Mouse (Mus musculus) heart, embryonic 11.5 days (tissue): Measurements from ENCODE around the gene Ppm1a. TPM values are rescaled to one million over a fixed set of nuclear protein-coding genes. Genes with fewer than 3 reads are reported as not detected.
"Not testable (repeated sequence)": the region's sequence is repeated elsewhere in the genome, so short reads cannot be mapped to it uniquely, and the experiment has no call there.

Source experiments
- ATAC-seq: fragments of 200-750 bp; cut with Nextera tagmentation; replicated peaks from 2 replicates; pipeline ENCODE4 v1.8.0; 2017; ENCODE audit warnings: moderate library complexity; ENCODE audit not compliant: insufficient number of reproducible peaks, low FRiP score, low TSS enrichment
- H3K27ac ChIP-seq: fragments of 300-500 bp; sonication (generic); 2 replicates; pipeline ENCODE4 v1.5.1; 2014; ENCODE audit warnings: mild to moderate bottlenecking, low read depth, low read length
- H3K27me3 ChIP-seq: fragments of 300-500 bp; sonication (generic); 2 replicates; pipeline ENCODE4 v1.6.1; 2014; ENCODE audit warnings: mild to moderate bottlenecking, low read length, mixed read lengths; ENCODE audit not compliant: control insufficient read depth, insufficient read depth
- H3K36me3 ChIP-seq: fragments of 300-500 bp; sonication (generic); 2 replicates; pipeline ENCODE4 v1.6.1; 2014; ENCODE audit warnings: mild to moderate bottlenecking, low read length, moderate library complexity, mixed read lengths; ENCODE audit not compliant: control insufficient read depth, insufficient read depth
- H3K4me1 ChIP-seq: fragments of 300-500 bp; sonication (generic); 2 replicates; pipeline ENCODE4 v1.6.1; 2014; ENCODE audit warnings: low read length; ENCODE audit not compliant: control insufficient read depth, insufficient read depth
- H3K4me2 ChIP-seq: fragments of 300-500 bp; sonication (generic); 2 replicates; pipeline ENCODE4 v1.6.1; 2014; ENCODE audit warnings: mild to moderate bottlenecking, moderate library complexity
- H3K4me3 ChIP-seq: fragments of 300-500 bp; sonication (generic); 2 replicates; pipeline ENCODE4 v1.5.1; 2014; ENCODE audit warnings: low read depth, low read length
- H3K9ac ChIP-seq: fragments of 300-500 bp; sonication (generic); 2 replicates; pipeline ENCODE4 v1.6.1; 2014; ENCODE audit warnings: mild to moderate bottlenecking, low read depth, low read length, moderate library complexity
- H3K9me3 ChIP-seq: fragments of 300-500 bp; sonication (generic); replicated peaks from 2 replicates; pipeline ENCODE4 v1.6.1; 2016; ENCODE audit warnings: low read length; ENCODE audit not compliant: control insufficient read depth
- WGBS: fragments of 180-500 bp; shearing (Covaris S2); extraction: QIAGEN DNeasy Blood & Tissue Kit; methylation state at CpG from one replicate; pipeline ENCODE4 v1.1.7; 2014; ENCODE audit not compliant: insufficient replicate concordance; 5-methylcytosine and 5-hydroxymethylcytosine counted together
- polyA plus RNA-seq: library from polyadenylated mRNA; unstranded; fragments of >200 nt; fragmentation: Nextera tagmentation; extraction: Ambion mirVana; gene quantifications from 2 replicates; pipeline ENCODE4 v1.2.1, GENCODE M21; 2014

Gene Ppm1a
- polyA plus RNA-seq, 1 experiment from 2014 or later: 51.2 TPM

DNA sequence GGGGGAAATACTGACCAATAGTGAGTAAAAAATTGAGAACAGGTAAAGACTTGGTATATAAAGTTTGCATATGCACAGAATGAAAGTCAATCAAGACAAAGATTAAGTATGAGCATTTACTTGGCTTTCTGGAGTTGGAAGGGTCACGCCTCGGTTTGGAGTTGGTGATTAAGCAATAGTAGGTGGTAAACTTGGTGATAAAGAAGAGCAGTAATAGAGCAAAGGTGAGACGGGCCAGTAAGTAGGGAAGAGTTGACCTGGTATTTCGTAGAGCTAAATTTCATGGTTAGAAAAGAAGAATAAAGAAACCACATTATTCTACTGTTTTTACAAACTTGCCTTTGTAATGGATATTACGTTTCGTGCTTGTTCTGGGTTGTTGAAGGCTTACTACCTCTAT is 10.6 kb downstream of the Ppm1a start:
- H3K4me3 ChIP-seq: no peak overlapping the region
- H3K4me2 ChIP-seq: no peak overlapping the region
- H3K9me3 ChIP-seq: no peaks in the 10 kb centered on the region
- WGBS: 86% methylated on average over 6 of the region's 6 CpGs
- H3K4me1 ChIP-seq: peaks cover 11% of the 10 kb centered on the region
- no peak for ATAC-seq
- no peaks in the 10 kb centered on the region for H3K36me3 ChIP-seq
- H3K27ac ChIP-seq: no peak overlapping the region
- no peak overlapping the region for H3K9ac ChIP-seq
- no peaks in the 10 kb centered on the region for H3K27me3 ChIP-seq

DNA sequence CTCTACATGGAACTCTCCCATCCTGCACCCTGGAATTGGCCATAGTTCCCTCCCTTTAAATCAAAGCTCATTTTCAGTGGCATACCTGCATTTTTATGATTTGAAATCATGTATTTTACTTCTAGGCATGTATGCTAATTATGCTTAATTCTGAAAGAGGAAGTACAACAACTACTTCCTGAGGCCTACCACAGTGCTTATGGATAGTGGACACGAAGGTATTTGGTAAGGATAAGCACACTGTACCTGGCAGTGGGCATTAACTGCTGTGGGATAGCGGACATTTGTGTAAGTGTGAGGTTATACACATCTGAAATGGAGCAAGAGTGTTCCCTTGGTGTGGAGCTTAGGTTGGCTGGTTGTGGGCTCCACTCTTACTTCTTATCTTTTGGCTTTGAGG is 11.0 kb downstream of the Ppm1a start:
- H3K4me3 ChIP-seq: no peak overlapping the region
- no peak overlapping the region for H3K4me2 ChIP-seq
- peaks cover 11% of the 10 kb centered on the region for H3K4me1 ChIP-seq
- no peak overlapping the region for H3K9ac ChIP-seq
- 83% methylated on average over 2 of the region's 2 CpGs for WGBS
- no peaks in the 10 kb centered on the region for H3K9me3 ChIP-seq
- ATAC-seq: no peak
- H3K27ac ChIP-seq: no peak overlapping the region
- no peaks in the 10 kb centered on the region for H3K27me3 ChIP-seq
- H3K36me3 ChIP-seq: no peaks in the 10 kb centered on the region

DNA sequence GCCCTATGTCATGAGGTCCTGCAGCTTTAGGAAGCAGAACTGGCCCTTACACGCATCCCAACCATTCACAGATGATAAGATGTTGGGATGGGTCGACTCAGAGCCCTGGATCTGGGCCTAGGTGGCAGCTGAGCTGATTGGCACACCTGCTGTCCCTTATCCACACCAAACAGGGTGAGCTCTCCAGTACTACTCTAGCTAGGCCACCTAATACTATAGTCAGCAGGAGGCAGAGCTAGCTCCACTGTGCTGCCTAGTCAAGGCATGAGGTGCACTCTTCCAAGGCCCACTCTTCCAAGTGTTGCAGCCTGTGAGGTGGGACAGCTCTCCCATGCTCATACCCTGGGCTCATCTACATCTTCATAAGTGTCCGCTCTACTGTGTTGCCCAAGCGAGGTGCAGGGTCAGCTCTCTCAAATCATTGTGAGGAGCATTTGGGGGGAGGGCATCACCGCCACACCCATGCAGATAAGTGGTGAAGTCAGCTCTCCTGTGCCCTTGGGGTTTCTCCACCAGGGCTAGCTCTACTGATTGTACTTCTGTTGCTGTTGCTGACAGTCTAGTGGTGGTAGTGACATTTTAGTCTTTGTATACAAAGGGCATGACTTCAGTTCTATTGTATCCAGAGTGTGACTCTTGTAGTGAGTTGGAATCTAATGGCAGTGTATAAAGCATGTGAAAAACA is 12.4 kb downstream of the Ppm1a start:
- 74% methylated on average over 5 of the region's 5 CpGs for WGBS
- peaks cover 8% of the 10 kb centered on the region; the same call in 1 of the 2 replicates for H3K4me1 ChIP-seq
- H3K36me3 ChIP-seq: no peaks in the 10 kb centered on the region
- no peak overlapping the region for H3K27ac ChIP-seq
- H3K9me3 ChIP-seq: no peaks in the 10 kb centered on the region
- no peaks in the 10 kb centered on the region for H3K27me3 ChIP-seq
- no peak overlapping the region for H3K9ac ChIP-seq
- no peak for ATAC-seq
- no peak overlapping the region for H3K4me3 ChIP-seq
- no peak overlapping the region for H3K4me2 ChIP-seq

DNA sequence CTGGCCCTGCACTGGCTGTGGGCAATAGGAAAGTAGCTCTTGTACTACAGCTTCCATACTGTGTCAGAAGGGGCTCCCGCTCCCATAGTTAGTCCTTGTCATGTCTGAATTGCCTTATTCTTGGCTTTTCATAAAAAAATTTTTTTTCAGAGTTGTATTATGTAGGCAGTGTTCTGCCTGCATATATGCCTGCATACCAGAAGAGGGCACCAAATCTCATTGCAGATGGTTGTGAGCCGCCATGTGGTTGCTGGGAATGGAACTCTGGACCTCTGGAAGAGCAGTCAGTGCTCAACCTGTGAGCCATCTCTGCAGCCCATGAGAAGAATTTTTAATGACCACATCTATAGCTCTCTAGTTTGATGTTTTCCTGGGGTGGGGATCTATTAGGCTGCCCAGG is 13.9 kb downstream of the Ppm1a start:
- Histone ChIP-seq H3K36me3 (no peaks in the 10 kb centered on the region), H3K27ac (no peak overlapping the region), H3K27me3 (no peaks in the 10 kb centered on the region), H3K4me1 (peaks cover 8% of the 10 kb centered on the region; the same call in 1 of the 2 replicates), H3K9ac (no peak overlapping the region), H3K9me3 (no peaks in the 10 kb centered on the region), H3K4me2 (no peak overlapping the region), H3K4me3 (no peak overlapping the region)
- no peak for ATAC-seq
- WGBS: 95% methylated on average over 2 of the region's 2 CpGs

DNA sequence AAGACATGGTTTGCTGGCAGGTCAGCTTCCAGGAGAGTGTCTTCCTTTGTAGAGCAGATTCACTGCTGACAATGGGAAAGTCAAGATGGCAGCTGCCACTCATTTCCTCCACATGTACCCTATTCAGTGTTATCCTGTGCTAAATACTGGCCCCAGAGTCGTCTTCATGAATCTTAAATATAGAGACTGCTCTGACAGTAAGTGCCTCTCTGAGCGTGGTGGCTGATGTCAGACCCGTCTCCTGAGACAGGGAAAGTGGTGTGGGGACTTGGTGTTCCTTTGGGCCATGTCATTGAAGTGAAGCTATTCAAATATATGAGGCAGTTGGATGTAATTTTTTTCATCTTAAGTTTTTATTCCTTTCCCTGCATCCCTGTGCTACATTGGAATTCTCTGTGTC is 14.5 kb downstream of the Ppm1a start:
- peaks cover 8% of the 10 kb centered on the region; the same call in 1 of the 2 replicates for H3K4me1 ChIP-seq
- no peak for ATAC-seq
- 87% methylated on average over 3 of the region's 3 CpGs for WGBS
- no peaks in the 10 kb centered on the region for H3K27me3 ChIP-seq
- no peak overlapping the region for H3K27ac ChIP-seq
- no peaks in the 10 kb centered on the region for H3K9me3 ChIP-seq
- H3K36me3 ChIP-seq: no peaks in the 10 kb centered on the region
- H3K9ac ChIP-seq: no peak overlapping the region
- H3K4me3 ChIP-seq: no peak overlapping the region
- H3K4me2 ChIP-seq: no peak overlapping the region

DNA sequence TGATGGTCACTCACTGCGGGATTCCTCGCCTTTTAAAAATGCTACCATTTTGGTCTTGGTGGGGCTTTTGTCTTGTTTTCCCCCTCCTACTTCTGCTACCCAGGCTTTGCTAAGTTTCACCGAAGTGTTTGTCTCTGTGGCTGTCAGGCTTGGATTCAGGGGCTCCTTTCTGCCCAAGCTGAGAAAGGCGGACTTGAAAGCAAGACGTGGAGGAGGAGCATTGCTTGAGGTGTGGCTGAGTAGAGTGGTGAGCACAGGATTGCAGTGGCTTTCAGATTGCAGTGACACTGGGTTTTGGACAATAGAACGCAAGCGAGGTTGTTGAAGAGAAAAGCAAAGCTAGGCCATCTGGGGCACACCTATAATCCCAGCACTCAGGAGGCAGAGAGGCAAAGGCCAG is 16.7 kb downstream of the Ppm1a start:
- 71% methylated on average over 7 of the region's 7 CpGs for WGBS

DNA sequence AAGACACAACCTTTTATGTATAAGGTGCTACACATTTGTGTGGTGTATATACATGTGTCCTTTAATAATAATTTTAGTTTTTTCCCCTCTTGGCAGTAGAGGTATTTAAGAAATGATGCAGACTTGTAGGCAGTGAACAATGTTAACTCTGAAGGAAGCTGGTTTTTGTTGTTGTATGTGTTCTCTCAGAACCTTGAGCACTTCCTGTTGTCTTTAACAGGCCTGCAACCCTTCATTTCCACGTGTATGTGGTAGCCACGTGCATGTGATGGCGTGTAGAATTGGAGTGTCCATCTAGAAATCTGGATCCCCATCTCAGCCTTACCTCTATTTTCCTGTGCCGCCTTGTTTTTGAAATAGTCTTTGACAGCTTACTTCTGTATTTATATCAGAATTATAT is 20.0 kb downstream of the Ppm1a start:
- no peak overlapping the region for H3K4me3 ChIP-seq
- WGBS: 80% methylated on average over 4 of the region's 4 CpGs
- no peaks in the 10 kb centered on the region for H3K27me3 ChIP-seq
- H3K4me1 ChIP-seq: no peaks in the 10 kb centered on the region
- H3K9ac ChIP-seq: no peak overlapping the region
- H3K27ac ChIP-seq: no peak overlapping the region
- H3K4me2 ChIP-seq: no peak overlapping the region
- H3K9me3 ChIP-seq: no peaks in the 10 kb centered on the region
- no peaks in the 10 kb centered on the region for H3K36me3 ChIP-seq
- no peak for ATAC-seq

More for the DNA sequence above, 16.7 kb downstream of the Ppm1a start:
- Histone ChIP-seq H3K36me3 (no peaks in the 10 kb centered on the region), H3K4me3 (no peak overlapping the region), H3K27me3 (no peaks in the 10 kb centered on the region), H3K27ac (no peak overlapping the region), H3K9me3 (no peaks in the 10 kb centered on the region), H3K4me1 (peaks cover 8% of the 10 kb centered on the region; the same call in 1 of the 2 replicates), H3K9ac (no peak overlapping the region), H3K4me2 (no peak overlapping the region)
- ATAC-seq: no peak

DNA sequence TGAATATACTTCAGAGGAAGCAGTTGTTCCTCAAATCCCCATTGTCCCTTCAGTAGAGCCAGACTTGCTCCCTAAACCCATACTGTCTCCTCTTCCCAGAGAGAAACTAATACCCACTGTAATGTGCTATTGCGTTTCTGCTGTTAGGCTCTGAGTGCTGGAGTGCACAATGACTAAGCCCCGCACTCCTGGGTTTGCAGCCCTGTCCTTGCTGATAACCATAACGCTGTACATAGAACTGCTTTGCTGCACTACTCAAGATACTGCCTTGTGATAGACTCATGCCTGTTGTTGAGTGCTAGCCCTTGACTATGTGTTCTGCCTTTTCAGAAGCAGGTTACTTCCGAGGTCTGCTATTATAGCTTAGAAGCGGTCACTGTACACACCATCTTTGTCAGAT is 22.9 kb downstream of the Ppm1a start:
- Histone ChIP-seq H3K4me3 (no peak overlapping the region), H3K4me2 (no peak overlapping the region), H3K36me3 (peaks cover 4% of the 10 kb centered on the region), H3K9me3 (no peaks in the 10 kb centered on the region), H3K27ac (no peak overlapping the region), H3K9ac (no peak overlapping the region), H3K27me3 (no peaks in the 10 kb centered on the region), H3K4me1 (no peaks in the 10 kb centered on the region)
- 75% methylated on average over 5 of the region's 5 CpGs for WGBS
- ATAC-seq: peak; percentile 65; the same call in 1 of the 2 replicates

DNA sequence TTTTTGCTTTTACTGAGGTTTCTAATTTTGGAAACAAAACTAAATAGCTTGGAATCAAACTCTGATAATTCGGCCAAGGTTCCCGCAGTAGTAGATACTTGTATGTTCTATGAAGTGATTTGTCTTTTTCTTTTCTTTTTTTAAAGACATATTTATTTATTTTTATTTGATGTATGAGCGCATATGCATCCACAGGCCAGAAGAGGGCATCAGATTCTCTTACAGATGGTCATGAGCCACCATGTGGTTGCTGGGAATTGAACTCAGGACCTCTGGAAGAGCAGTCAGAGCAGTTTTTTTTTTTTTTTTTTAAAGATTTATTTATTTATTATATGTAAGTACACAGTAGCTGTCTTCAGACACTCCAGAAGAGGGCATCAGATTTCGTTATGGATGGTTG is 25.5 kb downstream of the Ppm1a start:
- H3K4me2 ChIP-seq, H3K36me3 ChIP-seq, H3K4me3 ChIP-seq, ATAC-seq, H3K27ac ChIP-seq, H3K4me1 ChIP-seq, H3K27me3 ChIP-seq, H3K9me3 ChIP-seq, H3K9ac ChIP-seq: not testable (repeated sequence)
- 94% methylated on average over 4 of the region's 4 CpGs for WGBS
